Mouse (Mus musculus) ZHBTc4 (cell line): ENCODE data around the gene Ppp2r3d.

Source experiments
- DNase-seq: peaks from one replicate; pipeline ENCODE4 v3.0.0-alpha.2; 2011; ENCODE audit warnings: low read depth, low spot score

Gene Ppp2r3d

DNA sequence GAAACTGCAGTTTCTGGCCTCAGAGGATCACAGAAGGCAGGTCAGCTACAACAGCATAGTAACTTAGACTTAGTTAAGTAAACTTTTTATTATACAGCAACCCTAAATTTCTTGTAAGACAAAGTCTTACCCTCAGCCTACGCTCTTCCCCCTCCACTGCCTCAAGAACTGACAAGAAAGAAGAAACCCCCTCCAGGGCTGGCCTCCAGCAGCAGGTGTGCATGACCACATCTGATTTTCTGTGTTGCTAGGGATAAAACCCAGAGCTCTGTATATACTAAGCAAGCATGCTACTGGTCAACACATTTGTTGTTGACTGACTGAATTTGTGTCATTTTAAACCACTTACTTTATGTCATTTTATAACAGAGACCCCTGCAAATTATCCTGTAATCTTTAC, 65.1 kb downstream of the Ppp2r3d start:
- DNase-seq: no peak

DNA sequence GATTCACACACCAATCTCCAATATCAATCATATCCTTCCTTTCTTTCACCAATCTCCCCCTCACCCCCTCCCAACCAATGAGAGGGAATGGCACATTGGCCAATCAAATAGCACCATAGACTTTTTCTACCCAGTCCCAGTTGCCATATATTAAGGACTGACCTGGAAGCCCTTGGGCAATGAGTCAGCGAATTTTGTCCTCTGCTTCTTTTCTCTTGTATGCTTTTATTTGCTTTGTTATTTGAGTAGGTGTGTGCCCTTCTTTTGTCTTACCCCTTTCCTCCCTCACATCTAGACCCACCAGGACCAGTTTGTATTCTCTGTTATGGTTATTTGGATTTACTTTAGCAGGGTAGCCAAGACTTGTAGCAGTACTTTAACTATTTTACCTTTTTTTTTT, 68.1 kb downstream of the Ppp2r3d start:
- DNase-seq: peak; percentile 57
